Mouse (Mus musculus) left cerebral cortex, adult 8-10 months (tissue): ENCODE measurements around the gene Exoc6b. TPM values are rescaled to one million over a fixed set of nuclear protein-coding genes. Genes with fewer than 3 reads are reported as not detected.
"Not testable (repeated sequence)": the region's sequence is repeated elsewhere in the genome, so short reads cannot be mapped to it uniquely, and the experiment has no call there.

Experiments used
- DNase-seq, 2 experiments: peaks; one replicate each; pipeline ENCODE4 v3.0.0; 2022; ENCODE audit warnings: low spot score in 2 of 2
- total RNA-seq, 4 experiments: library from RNA; stranded (reverse); gene quantifications; 2 replicates each; pipeline ENCODE4 v1.2.4; 2022

Gene Exoc6b
- total RNA-seq, 4 experiments from 2014 or later, result 76.7 to 85.4 (median 80.3) TPM

GRCm38 (mm10) chr6:84640324-84641061 is 428.8 kb downstream of the Exoc6b start:
- DNase-seq, result no peak

- DNase-seq, result no peak
Measured at GRCm38 (mm10) chr6:84638206-84638605, 431.1 kb downstream of the Exoc6b start.

- DNase-seq, result no peak
Measured at GRCm38 (mm10) chr6:84631588-84631987, 437.7 kb downstream of the Exoc6b start.

GRCm38 (mm10) chr6:84630276-84630675 is 439.0 kb downstream of the Exoc6b start:
- no peak for DNase-seq

- no peak for DNase-seq
Measured at GRCm38 (mm10) chr6:84628831-84629230, 440.5 kb downstream of the Exoc6b start.

- DNase-seq, result no peak
Measured at GRCm38 (mm10) chr6:84626398-84626797, 442.9 kb downstream of the Exoc6b start.

GRCm38 (mm10) chr6:84619166-84619565 is 450.1 kb downstream of the Exoc6b start:
- no peak for DNase-seq

- no peak for DNase-seq
Measured at GRCm38 (mm10) chr6:84617051-84617450, 452.3 kb downstream of the Exoc6b start.

- no peak for DNase-seq
Measured at GRCm38 (mm10) chr6:84616586-84616985, 452.7 kb downstream of the Exoc6b start.

- DNase-seq, result no peak
Measured at GRCm38 (mm10) chr6:84613561-84613960, 455.8 kb downstream of the Exoc6b start.

- DNase-seq, result no peak
Measured at GRCm38 (mm10) chr6:84601136-84601889, 468.0 kb downstream of the Exoc6b start.

GRCm38 (mm10) chr6:84599296-84599695 is 470.0 kb downstream of the Exoc6b start:
- not testable (repeated sequence) for DNase-seq

- DNase-seq, result no peak
Measured at GRCm38 (mm10) chr6:84598725-84599124, 470.6 kb downstream of the Exoc6b start.

- no peak for DNase-seq
Measured at GRCm38 (mm10) chr6:84594626-84595025, 474.7 kb downstream of the Exoc6b start.

- DNase-seq, result no peak
Measured at GRCm38 (mm10) chr6:84593693-84594092, 475.6 kb downstream of the Exoc6b start, which contains the start of gene Cyp26b1. Cyp26b1 (minus strand) TSS chr6:84593908.

- no peak for DNase-seq
Measured at GRCm38 (mm10) chr6:84590961-84591745, 478.2 kb downstream of the Exoc6b start.

GRCm38 (mm10) chr6:84589742-84590686 is 479.3 kb downstream of the Exoc6b start:
- peak; percentile 47 to 78 for DNase-seq

- DNase-seq, result no peak
Measured at GRCm38 (mm10) chr6:84588895-84589652, 480.2 kb downstream of the Exoc6b start.

- DNase-seq, result no peak
Measured at GRCm38 (mm10) chr6:84588221-84588894, 481.0 kb downstream of the Exoc6b start.
